Mouse (Mus musculus) mesoderm, embryonic 11.5 days (tissue): ENCODE data around the gene Dpep3.
A peak's percentile ranks its signal among the peaks of the same experiment; 100 is the strongest.

ENCODE experiments used
- DNase-seq: peaks from one replicate; pipeline ENCODE4 v3.0.0-alpha.2; 2012; ENCODE audit warnings: low read depth, low spot score

The Dpep3 gene

DNA sequence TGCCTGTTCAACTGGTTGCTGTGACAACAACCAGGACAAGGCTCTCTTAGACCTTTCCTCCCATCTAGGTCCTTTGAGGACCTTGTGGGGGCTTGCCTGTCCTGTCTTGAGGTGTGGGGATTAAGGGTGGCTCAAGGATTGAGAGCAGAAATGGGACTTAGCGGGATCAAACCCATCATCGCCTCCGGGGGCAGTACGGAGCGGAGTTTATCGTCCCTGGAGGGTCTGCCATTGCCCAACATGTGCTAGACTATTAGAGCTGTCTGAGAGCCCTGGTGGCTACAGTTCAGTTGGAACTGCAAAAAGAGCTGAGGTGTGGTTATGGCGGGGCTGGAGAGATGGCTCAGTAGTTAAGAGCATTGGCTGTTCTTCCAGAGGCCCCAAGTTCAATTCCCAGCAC lies 3.9 kb downstream of the Dpep3 start:
- no peak for DNase-seq

DNA sequence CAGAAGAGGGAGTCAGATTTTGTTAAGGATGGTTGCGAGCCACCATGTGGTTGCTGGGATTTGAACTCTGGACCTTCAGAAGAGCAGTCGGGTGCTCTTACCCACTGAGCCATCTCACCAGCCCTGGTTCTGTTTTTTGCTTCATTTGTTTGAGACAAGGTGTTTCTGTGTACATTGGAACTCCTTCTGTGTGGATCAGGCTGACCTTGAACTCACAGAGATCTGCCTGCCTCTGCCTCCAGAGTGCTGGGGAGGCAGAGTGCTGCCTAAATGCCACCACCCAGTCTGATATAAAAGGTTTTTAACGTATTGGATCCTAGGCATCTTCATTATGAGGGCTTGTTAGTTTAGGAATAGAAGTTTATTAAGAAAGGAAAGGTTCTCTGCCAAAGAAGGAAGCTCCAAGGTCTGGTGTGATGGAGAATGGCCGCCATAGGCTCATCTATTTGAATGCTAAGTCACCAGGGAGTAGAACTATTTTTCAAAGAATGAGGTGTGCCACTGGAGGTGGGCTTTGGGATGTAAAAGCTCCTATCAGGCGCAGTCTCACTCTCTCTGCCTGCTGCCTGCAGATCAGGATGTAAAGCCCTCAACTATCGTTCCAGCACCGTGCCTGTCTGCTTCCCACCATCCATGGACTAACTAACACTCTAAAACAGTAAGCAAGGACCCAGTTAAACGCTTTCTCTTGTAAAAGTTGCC lies 8.1 kb downstream of the Dpep3 start:
- no peak for DNase-seq

GRCm38 (mm10) chr8:105969367-105969766 lies 9.9 kb downstream of the Dpep3 start:
- DNase-seq: no peak

DNA sequence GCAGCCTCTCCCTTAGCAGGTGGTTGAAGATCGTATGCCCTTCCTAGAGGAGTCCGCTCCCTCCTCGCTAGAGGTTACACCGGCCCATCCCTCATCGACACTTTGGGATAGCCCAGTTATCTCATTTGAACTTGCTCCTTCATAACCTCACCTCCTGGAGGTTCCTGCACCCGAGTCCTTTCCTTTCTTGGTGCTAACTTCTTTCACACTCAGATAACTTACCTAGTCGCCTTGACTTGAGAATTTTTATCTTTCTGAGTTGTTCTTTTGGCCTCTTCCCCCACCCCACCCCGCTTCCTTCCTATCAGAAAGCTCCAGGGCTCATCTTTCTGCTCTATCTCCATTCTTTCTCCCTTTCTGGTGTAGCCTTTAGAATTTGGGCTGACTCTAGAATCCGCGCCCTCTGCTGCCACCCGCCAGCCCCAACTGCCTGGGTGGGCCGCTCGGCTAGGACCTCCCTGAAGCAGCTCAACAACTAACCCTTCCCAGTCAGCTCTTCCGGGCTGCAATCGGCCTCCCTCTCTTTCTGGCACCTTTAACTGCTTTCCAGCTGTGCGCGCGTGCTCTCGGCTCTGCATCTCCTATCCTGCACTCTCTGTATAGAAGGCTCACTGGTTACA lies 12.4 kb downstream of the Dpep3 start:
- DNase-seq: peak; percentile 65

DNA sequence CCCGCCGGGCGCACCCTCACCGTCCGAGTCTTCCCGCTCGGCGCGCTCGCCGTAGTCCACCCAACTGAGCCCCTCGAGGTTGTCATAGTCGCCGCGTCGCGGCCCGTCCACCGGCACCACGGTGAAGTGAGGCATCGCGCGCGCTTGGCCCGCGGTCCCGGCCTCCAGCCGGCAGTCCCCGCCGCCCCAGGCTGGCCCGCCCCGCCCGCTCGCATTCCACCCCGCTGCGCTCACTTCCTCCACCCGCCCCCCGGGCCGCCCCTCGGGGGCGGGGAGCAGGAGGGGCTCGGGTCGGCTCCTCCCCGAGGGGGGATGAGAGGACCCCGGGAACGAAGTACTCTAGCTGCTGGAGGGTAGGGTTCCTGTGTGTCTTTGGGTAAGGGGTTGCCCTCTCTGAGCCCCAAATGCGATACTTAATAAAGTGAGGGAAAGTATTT lies 13.3 kb downstream of the Dpep3 start, which contains the start of gene Slc12a4:
TSS of gene Slc12a4 (minus strand) at position 193 of the 437 bp plus-strand sequence.
- DNase-seq: peak; percentile 86

- peak; percentile 41 for DNase-seq
Observed at GRCm38 (mm10) chr8:105965266-105965904, 13.8 kb downstream of the Dpep3 start.

GRCm38 (mm10) chr8:105964506-105965265 lies 14.5 kb downstream of the Dpep3 start:
- DNase-seq: no peak

DNA sequence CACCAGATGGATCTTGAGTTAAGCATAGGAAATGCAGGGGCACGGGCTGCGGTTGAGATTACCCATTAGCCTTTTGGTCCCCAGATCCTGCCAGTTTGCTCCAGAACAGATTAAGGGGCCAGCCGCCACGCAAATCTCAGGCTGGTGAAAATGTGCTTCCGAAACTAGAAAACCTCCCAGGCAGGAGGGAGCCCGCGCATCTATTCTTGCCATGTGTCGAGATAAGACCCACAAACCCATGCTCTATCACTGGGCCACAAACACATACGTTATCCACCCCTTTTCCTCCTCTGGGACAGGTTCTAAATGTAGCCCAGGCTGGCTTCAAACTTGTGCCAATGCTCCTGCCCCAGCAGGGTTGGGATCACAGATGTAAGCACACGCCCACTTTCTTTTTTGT lies 17.7 kb downstream of the Dpep3 start:
- no peak for DNase-seq

- no peak for DNase-seq
Observed at GRCm38 (mm10) chr8:105961101-105961500, 18.1 kb downstream of the Dpep3 start.

- DNase-seq: no peak
Observed at GRCm38 (mm10) chr8:105959350-105959749, 19.9 kb downstream of the Dpep3 start.

DNA sequence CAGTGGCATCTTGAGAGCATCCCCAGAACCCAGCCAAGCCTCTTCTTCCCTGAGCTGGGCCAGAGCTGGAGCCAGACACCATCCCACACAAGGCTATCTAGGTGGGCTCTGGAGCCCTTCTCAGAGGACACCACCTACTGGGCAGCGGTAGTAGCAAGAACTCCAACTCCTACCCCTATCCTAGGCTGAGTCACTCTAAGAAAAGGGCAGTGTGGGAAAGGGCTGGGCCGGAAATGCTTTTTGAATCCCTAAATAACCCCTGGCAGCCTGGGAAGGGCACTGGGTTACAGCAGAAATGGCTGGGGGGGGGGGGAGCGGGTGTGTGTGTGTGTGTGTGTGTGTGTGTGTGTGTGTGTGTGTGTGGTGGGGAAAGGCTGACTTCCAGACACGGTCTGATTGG lies 21.4 kb downstream of the Dpep3 start:
- DNase-seq: no peak

DNA sequence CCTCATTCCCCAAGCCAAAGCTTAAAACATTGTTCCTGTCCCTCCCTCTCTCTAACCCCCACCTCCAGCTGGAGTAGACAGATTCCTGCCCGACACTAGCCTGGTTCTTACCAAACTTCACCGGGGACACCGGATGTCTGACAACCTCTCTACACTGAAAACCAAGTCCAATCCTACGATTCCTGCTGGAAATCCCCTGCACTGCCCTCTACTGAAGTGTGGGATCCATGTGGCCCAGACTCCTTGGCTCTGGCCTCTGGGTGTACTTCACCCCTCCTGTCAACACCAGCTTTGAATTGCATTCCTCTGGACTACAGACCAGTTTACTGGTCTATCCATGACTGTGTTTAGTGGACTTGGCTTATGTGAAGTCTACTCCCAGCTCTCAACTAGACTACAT lies 22.7 kb downstream of the Dpep3 start:
- no peak for DNase-seq

DNA sequence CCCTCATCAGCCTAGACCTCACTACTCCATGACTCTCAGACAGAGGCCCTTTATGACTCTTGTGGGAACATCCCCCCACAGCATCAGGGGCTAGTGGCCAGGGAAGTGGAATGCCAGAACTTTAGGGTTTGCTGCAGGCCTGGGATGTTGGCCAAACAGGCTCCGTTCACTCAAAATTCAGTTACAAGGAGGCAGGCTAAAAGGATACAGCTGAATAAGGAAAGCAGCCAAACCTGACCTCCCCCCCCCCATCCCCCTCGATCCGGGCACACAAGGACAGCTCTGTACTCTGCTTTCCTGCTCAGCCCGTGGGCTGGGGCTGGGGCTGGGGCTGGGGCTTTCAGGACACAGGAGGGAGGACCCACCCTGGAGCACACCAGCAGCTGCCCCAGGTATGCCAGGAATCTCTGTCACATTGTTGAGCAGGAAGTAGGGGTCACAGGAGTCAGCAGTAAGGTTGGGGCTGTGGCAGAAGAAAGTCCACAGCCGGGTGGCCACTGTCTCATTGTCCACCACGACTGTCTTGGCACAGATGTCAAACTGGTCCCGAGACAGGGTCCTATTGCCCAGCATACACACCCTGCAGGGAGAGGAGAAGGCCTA lies 28.1 kb downstream of the Dpep3 start:
- DNase-seq: no peak

- no peak for DNase-seq
Observed at GRCm38 (mm10) chr8:105949350-105949749, 29.9 kb downstream of the Dpep3 start.

GRCm38 (mm10) chr8:105943321-105943739 lies 35.9 kb downstream of the Dpep3 start, which contains the start of gene Lcat:
Lcat (minus strand) TSS chr8:105943382.
- DNase-seq: no peak

DNA sequence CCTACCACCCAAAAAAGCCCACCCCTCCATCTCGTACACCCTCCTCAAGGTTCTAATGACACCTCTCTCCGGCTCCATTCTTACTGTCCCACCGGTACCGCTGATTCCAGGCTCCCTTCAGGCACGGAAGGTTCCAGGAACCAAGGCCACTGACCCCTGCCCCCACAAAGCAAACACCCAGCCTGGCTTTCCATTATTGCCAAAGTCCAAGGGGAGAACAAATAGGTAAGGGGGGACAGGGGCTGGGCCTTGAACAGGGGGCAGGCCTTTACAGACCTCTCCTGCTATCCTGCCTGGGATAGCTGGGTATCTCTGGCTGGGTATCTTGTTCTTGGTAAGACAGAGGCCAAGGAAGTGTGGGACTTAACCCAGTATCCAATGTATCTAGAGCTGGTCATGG lies 36.7 kb downstream of the Dpep3 start:
- DNase-seq: no peak

- DNase-seq: no peak
Observed at GRCm38 (mm10) chr8:105942026-105942425, 37.2 kb downstream of the Dpep3 start.

DNA sequence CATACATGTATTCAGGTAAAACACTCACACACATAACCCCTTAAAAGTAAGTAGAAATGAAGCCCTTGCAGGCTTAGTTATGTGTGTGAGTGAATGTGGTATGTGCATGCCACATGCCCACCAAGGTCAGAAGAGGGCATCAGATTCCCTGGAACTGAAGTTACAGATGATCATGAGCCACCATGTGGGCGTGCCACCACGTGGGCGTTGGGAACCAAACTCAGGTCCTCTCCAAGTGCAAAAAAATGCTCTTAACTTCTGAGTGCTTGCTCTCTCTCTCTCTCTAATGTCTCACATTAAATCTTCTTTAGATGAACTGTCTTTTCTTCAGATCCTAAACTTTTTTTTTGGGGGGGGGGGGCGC lies 40.9 kb downstream of the Dpep3 start, which contains the start of gene Psmb10:
TSS of gene Psmb10 (minus strand) at position 139 of the 364 bp plus-strand sequence.
- DNase-seq: no peak

- peak; percentile 27 for DNase-seq
Observed at GRCm38 (mm10) chr8:105937496-105938305, 41.5 kb downstream of the Dpep3 start.

- peak; percentile 93 for DNase-seq
Observed at GRCm38 (mm10) chr8:105936866-105937475, 42.3 kb downstream of the Dpep3 start.
